Mouse (Mus musculus): ENCODE results near the gene Lbhd2. TPM values are rescaled to one million over a fixed set of nuclear protein-coding genes. Genes with fewer than 3 reads are reported as not detected.

Lbhd2 gene
- total RNA-seq, 2 experiments from 2014 or later = not detected

Other genes starting within 250 kb of the Lbhd2 start
- 10 to 100 TPM; 15.0 to 15.2 TPM for gene Traf3, start 240.4 kb upstream of the Lbhd2 start, total RNA-seq (2021)
- gene 4930595D18Rik, start 222.3 kb upstream of the Lbhd2 start, total RNA-seq (2021) = not detected
- gene Amn, start 135.7 kb upstream of the Lbhd2 start, total RNA-seq (2021) = not detected
- gene Cdc42bpb, start 29.1 kb upstream of the Lbhd2 start, total RNA-seq (2021) = 10 to 100 TPM; 57.5 to 60.2 TPM
- 1 to 10 TPM; 1.2 to 2.9 TPM for gene Exoc3l4, start 10.2 kb downstream of the Lbhd2 start, total RNA-seq (2021)
- 10 to 100 TPM; 41.7 to 48.7 TPM for gene Tnfaip2, start 35.7 kb downstream of the Lbhd2 start, total RNA-seq (2021)
- gene Gm266, start 79.0 kb downstream of the Lbhd2 start, total RNA-seq (2021) = under 1 TPM; 0.36 to 0.75 TPM
- 100 to 1,000 TPM; 140 to 145 TPM for gene Eif5, start 131.2 kb downstream of the Lbhd2 start, total RNA-seq (2021)
- gene Mark3, start 167.7 kb downstream of the Lbhd2 start, total RNA-seq (2021) = 10 to 100 TPM; 52.9 to 54.3 TPM